ENCODE assay signal across 22 mouse cellular contexts in the genomic region with DNA sequence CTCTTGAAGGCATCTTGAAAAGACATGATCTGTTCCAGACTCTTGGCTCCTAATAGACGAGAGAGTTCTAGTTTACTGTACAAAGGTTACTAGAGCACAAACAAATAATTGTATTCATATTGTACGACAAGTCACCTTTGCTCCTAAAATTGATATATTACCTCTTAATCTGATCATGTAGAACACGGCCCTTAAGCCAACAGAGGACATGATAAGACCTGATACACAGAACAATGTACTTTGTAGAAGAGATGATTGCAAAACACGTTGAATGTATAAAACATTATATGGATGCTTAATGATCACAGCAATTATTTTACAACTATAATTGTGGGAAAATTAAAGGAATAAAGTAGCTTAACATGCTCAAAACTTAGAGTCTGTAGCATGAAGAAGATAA.
DNase-seq lines count a peak whose midpoint lies in the region; ATAC-seq lines count a peak whose summit lies in the region.
"Had no signal": no experiment of that assay in that cellular context is flagged by ENCODE, and none has a peak within 500 bp of the region (broad histone marks: within the 10 kb centered on the region; RNA-seq: fewer than 3 reads in every experiment).

No protein-coding gene starts in this region.

- intact Hi-C loops in left cerebral cortex, postnatal 4 days (cut with DNase I): no loop called here

- H3K4me3 ChIP-seq in intestine, embryonic 16.5 days (ENCODE audit: low read length): no peak overlapping the region
- H3K4me3 ChIP-seq: embryonic facial prominence, embryonic 13.5 days; embryonic facial prominence, embryonic 15.5 days; erythroblast, embryonic 14.5 days; forebrain, embryonic 10.5 days; forebrain, embryonic 12.5 days had no signal

- no peaks in the 10 kb centered on the region for H3K27me3 ChIP-seq in intestine, embryonic 16.5 days (replicated peaks; ENCODE audit: control insufficient read depth, insufficient read depth, low read length)
- H3K27me3 ChIP-seq: embryonic facial prominence, embryonic 13.5 days; embryonic facial prominence, embryonic 15.5 days; forebrain, embryonic 12.5 days had no signal

- peak; percentile 75 for ATAC-seq in intestine, embryonic 16.5 days
- ATAC-seq: forebrain, embryonic 14.5 days; forebrain, embryonic 16.5 days had no signal

- H3K36me3 ChIP-seq in intestine, embryonic 16.5 days (ENCODE audit: control insufficient read depth, insufficient read depth, low read length): no peaks in the 10 kb centered on the region
- H3K36me3 ChIP-seq: embryonic facial prominence, embryonic 13.5 days; embryonic facial prominence, embryonic 15.5 days; forebrain, embryonic 10.5 days; forebrain, embryonic 12.5 days had no signal

- 55% methylated on average over 4 of the region's 4 CpGs for WGBS in intestine, embryonic 16.5 days
- 23% methylated on average over 4 of the region's 4 CpGs for WGBS in large intestine, adult 2 months

- H3K9me3 ChIP-seq in intestine, embryonic 16.5 days (ENCODE audit: control insufficient read depth, low read length): no peaks in the 10 kb centered on the region
- H3K9me3 ChIP-seq: embryonic facial prominence, embryonic 13.5 days; embryonic facial prominence, embryonic 15.5 days; forebrain, embryonic 10.5 days; forebrain, embryonic 12.5 days had no signal

- 0 out of 2 replicates have a peak, but pooled peaks cover 3% of the 10 kb centered on the region for H3K4me1 ChIP-seq in intestine, embryonic 16.5 days (ENCODE audit: control insufficient read depth, insufficient read depth, low read length)
- H3K4me1 ChIP-seq: embryonic facial prominence, embryonic 13.5 days; embryonic facial prominence, embryonic 15.5 days; forebrain, embryonic 12.5 days had no signal

- peak overlapping the region; percentile 48 for H3K27ac ChIP-seq in intestine, embryonic 16.5 days (ENCODE audit: low read length)
- H3K27ac ChIP-seq: embryonic facial prominence, embryonic 13.5 days; embryonic facial prominence, embryonic 15.5 days; forebrain, embryonic 10.5 days; forebrain, embryonic 12.5 days had no signal

- H3K9ac ChIP-seq in intestine, embryonic 16.5 days (ENCODE audit: low read depth, low read length): no peak overlapping the region
- H3K9ac ChIP-seq: embryonic facial prominence, embryonic 13.5 days; embryonic facial prominence, embryonic 15.5 days; forebrain, embryonic 12.5 days had no signal

- no peak overlapping the region for H3K4me2 ChIP-seq in intestine, embryonic 16.5 days (ENCODE audit: low read depth, low read length)
- H3K4me2 ChIP-seq: embryonic facial prominence, embryonic 13.5 days; embryonic facial prominence, embryonic 15.5 days; forebrain, embryonic 12.5 days had no signal

- peak; percentile 7 for DNase-seq in large intestine, adult 2 months (ENCODE audit: low read depth, low spot score)
- no peak for DNase-seq in gastrocnemius, postnatal 10 days
- DNase-seq in left cerebral cortex, postnatal 4 days: no peak
- DNase-seq in lung, postnatal 14 days: no peak
- DNase-seq: adrenal gland, adult 2 months; adrenal gland, postnatal 10 days; adrenal gland, postnatal 25 days; cerebellum, adult 11 months; cerebellum, adult 18-20 months; cerebellum, adult 8-10 months; cerebellum, adult 9-11 months; cerebellum, postnatal 14 days; cerebellum, postnatal 36 days; embryo, embryonic 11 days had no signal
